Mouse (Mus musculus) myocyte (in vitro differentiated cells): Measurements from ENCODE around the gene Zfp697.
"Not testable (repeated sequence)": the region's sequence is repeated elsewhere in the genome, so short reads cannot be mapped to it uniquely, and the experiment has no call there.

Experiments used
- E2F4 ChIP-seq: IDR thresholded peaks from one replicate; pipeline ENCODE4 v1.6.1; 2011; ENCODE audit warnings: mild to moderate bottlenecking, control low read depth, moderate library complexity; ENCODE audit not compliant: insufficient read depth
- MAX ChIP-seq: IDR thresholded peaks from one replicate; pipeline ENCODE4 v1.6.1; 2011; ENCODE audit warnings: low read depth, mild to moderate bottlenecking, control low read depth
- MYOD1 ChIP-seq, 3 experiments: IDR thresholded peaks; one replicate each; pipeline ENCODE4 v1.6.1; 2011; ENCODE audit warnings: control low read depth in 2 of 3, low read depth in 2 of 3, mild to moderate bottlenecking in 2 of 3, moderate library complexity in 1 of 3; ENCODE audit not compliant: insufficient read length in 2 of 3, control insufficient read depth in 1 of 3
- MYOG ChIP-seq, 3 experiments: IDR thresholded peaks; one replicate each; pipeline ENCODE4 v1.6.1; 2011; ENCODE audit warnings: control low read depth in 2 of 3, low read depth in 2 of 3, mild to moderate bottlenecking in 2 of 3; ENCODE audit not compliant: insufficient read length in 2 of 3, control insufficient read depth in 1 of 3, insufficient read depth in 1 of 3
- POLR2A ChIP-seq: IDR thresholded peaks from one replicate; pipeline ENCODE4 v1.6.1; 2011; ENCODE audit warnings: low read depth, mild to moderate bottlenecking, control low read depth, moderate library complexity; ENCODE audit not compliant: insufficient read length
- POLR2AphosphoS2 ChIP-seq: IDR thresholded peaks from one replicate; pipeline ENCODE4 v1.6.1; 2011; ENCODE audit warnings: low read depth, control low read depth; ENCODE audit not compliant: insufficient read length
- REST ChIP-seq: IDR thresholded peaks from one replicate; pipeline ENCODE4 v1.6.1; 2011; ENCODE audit warnings: mild to moderate bottlenecking, control low read depth, moderate library complexity; ENCODE audit not compliant: insufficient read depth, insufficient read length
- TCF12 ChIP-seq: IDR thresholded peaks from one replicate; pipeline ENCODE4 v1.6.1; 2011; ENCODE audit warnings: mild to moderate bottlenecking, control low read depth; ENCODE audit not compliant: poor library complexity, insufficient read depth, severe bottlenecking
- TCF3 ChIP-seq: IDR thresholded peaks from one replicate; pipeline ENCODE4 v1.6.1; 2011; ENCODE audit warnings: low read depth, control low read depth; ENCODE audit not compliant: insufficient read length

DNA sequence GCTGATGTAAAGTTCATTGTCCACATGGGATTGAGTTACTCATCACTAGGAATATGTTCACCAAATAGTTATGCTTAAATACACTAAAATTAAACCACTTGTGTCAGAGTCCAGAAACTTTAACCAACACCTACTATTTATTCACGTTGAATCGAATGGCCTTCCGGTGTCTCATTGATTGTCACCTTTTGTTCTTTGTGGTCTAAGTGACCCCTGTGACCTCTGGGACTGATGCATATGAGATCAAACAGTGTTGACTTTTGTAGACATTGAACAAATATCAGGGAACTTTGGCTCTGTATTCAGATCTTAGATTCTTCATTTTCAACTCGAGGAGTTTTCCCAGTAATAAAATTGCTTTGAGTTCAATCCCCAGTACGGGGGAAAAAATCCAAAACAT is 125.0 kb downstream of the Zfp697 start:
- TF ChIP-seq E2F4; REST; TCF3; POLR2A; MAX; TCF12; MYOG (IDR thresholded peaks at IDR 0.05; ENCODE audit: control insufficient read depth in 1 of 3, insufficient read depth in 1 of 3, insufficient read length in 2 of 3, low read depth in 2 of 3); POLR2AphosphoS2; MYOD1 (IDR thresholded peaks at IDR 0.05; ENCODE audit: control insufficient read depth in 1 of 3, insufficient read length in 2 of 3, low read depth in 2 of 3): not testable (repeated sequence)
